Mouse (Mus musculus) layer of hippocampus, adult 11-12 months (tissue): Measurements from ENCODE around the gene Trim27.
A peak's percentile ranks its signal among the peaks of the same experiment; 100 is the strongest.

Source experiments
- DNase-seq: peaks from one replicate; pipeline ENCODE4 v3.0.0; 2022; ENCODE audit warnings: low spot score

Trim27 gene

DNA sequence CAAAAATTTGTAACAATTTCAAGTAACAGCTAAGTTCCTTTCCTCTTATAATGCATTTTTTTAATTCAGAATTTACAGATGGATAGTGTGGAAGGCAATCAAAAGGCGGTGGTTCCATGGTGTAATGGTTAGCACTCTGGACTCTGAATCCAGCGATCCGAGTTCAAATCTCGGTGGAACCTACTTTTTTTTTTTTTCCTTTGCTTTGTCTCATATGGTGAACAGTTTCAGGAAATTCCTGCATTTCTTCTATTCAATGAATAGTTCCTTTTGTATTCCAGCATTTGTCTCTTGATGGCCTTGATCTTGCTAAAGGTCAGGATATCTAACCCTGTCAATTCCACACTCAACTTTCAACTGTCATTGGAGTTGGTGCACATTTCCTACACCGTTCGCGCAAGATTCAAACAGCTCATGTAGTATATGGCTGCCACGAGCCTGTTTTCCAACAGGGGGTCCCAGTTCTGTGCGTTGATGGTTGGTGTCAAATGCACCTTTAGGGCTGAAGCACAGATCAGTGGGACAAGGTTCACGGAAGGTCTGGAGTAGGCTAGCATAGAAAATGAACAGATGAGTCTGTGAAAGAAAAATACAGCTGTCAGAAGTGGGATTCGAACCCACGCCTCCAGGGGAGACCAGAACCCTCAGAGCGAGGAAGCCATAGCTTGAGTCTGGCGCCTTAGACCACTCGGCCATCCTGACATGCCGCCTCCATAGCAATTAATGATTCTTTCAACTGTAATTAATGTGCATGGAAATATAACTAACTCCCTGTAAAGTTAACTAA, 6.8 kb upstream of the Trim27 start:
- DNase-seq = peak; percentile 75

DNA sequence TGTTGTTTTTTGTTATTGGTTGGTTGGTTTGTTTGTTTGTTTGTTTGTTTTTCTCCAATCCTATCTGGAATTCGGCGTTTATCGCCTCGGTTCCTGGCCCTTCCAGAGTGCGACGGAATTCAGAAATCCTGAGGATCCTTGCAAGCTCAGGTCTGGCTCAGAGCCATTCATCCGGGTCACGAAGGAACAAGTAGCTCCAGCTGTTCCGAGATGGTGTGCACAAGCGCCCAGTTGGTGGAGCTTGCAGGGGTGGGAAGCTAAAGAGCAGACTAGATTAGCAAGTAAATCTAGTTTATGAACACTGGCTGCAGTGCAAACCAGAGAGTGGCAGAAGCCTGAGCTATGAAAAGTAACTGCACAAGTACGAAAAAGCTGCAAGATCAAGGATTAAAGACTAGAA, 6.2 kb upstream of the Trim27 start:
- DNase-seq = peak; percentile 68

DNA sequence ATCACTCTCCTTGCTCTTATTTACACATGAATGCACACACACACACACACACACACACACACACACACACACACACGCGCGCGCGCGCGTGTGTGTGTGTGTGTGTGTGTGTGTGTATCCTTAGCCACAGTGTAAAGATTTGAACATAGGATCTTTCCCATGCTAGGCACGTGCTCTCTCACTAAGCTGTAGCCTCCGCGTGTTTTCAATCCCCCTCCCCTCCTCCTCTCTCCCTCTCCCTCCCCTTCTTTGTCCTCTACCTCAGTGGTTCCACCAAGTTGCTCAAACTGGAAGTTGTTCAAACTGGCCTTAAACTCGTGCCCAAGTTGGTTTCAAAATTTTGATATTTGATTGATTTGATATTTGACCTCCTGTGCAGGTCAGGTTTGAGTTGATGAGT, 2.5 kb upstream of the Trim27 start:
- DNase-seq = no peak

DNA sequence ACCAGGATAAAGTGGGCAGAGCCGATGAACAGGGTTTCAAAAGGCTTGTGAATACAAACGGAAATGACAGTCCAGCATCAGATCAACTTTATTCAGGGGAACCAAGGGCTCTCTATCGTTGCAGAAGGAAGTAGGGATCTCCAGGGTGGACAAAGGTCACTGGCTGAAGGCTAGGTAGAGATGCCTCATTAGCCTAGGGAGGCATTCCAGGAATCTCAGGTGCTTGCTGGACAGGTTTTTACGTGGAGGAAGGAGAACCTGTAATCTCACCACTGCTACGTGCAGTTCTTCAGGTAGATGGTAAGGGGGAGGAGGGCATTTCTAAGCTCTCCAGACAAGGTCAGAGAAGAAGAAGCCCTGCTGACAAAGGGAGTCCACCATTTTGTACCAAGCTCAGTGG, 1.6 kb upstream of the Trim27 start:
- DNase-seq = no peak

DNA sequence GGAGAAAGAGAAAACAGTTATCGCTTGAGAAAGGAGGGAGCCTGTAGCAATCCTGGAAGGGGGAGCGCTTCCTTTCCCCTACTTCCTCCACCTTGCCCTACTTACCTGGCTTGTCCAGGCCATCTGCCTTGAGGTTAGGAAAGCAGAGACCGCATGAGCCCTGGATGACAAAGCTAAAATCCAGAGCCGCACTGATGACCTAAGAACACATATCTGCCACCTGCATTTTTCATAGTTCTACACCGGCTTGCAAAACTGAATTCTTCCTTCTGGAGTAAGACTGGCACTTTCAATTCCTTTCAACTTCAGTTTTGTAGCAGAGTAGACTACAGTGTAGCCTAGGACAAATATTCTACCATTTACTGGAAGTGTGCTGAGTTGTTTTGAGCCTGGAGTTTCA, 881 bp upstream of the Trim27 start:
- no peak for DNase-seq

DNA sequence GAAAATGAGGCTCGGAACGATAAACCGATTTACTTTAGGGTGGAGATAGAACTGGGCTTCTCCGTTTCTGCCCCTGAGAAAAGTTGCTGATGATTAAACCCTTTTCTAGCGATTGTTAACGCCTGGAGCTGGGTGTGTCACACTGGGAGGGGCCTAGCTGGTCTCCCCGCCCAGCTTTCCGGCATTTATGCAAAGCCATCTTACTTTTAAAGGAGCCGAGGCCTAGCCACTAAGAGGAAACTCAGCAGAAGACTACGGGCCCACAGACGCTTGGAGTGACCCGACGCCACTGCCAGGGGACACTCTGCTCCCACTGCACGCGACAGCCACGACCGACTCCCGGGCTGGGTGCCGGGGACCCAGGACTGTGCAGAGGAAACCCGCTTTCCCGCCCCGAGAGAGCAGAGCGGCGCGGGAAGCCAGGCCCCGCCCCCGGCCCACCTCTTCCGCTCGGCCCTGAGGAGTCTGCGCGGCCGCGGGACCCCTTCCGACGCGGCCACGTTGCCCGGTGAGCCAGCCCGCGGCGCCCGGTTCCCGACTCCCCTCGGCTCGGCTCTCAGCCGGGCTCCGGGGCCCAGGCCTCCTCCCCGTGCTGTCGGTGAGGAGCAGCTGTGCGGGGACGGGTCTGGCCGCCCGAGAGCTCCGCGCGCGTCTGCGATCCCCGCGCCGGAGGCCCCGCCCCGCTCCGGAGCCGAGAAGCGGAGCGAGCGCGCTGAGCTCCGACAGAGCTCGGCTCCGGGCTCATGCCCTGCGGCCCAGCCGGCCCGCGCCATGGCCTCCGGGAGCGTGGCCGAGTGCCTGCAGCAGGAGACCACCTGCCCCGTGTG, 692 bp downstream of the Trim27 start:
- peak; percentile 87 for DNase-seq

DNA sequence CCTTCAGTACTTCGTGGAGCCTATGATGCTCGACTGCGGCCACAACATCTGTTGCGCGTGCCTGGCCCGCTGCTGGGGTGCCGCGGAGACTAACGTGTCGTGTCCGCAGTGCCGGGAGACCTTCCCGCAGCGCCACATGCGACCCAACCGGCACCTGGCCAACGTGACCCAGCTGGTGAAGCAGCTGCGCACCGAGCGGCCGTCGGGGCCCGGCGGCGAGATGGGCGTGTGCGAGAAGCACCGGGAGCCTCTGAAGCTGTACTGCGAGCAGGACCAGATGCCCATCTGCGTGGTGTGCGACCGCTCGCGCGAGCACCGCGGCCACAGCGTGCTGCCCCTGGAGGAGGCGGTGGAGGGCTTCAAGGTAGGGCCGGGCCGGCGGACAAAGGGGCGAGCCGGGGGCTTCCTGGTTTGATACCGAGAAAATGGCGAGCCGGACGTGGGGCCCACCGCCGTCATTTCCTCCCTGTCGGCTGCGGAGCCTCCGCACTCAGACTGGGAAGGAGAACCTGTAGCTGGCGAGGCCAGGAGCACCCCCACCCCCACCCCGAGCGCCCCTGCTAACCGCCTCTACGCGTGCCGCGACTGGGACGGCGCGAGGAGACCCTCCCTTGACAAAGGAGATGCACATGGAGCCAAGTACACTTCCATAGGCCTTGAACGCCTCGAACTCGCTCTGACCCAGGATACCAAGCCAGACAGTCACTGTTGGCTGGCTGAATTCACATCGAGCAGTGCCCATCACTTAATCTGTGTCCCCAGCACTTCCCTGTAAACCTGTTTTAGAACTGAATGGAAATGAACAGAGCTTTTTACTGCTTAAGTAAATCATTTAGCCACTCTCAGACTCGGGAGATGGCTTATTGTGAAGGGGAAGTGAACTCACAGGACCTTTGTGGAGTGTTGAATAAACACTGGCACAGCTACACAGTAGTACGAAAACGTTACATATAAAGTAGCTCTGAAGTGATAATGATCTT, 1.6 kb downstream of the Trim27 start:
- DNase-seq = no peak

DNA sequence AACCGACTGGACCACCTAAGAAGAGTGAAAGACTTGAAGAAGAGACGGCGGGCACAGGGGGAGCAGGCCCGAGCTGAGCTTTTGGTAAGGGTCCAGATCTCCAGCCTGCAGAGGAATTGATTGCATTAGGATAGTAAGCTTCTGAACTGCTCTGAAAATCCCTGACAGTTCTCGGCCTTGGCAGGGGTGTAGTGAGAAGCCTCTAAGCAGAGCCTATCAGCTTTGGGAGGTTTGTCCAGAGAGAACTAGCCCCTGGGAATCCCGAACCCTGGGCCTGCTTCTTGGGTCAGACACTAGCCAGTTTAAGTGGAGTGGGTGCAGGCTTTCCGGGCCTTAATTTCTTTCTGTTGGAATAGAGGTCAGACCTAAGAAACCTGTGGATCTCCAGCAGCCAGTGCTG, 2.8 kb downstream of the Trim27 start:
- no peak for DNase-seq

DNA sequence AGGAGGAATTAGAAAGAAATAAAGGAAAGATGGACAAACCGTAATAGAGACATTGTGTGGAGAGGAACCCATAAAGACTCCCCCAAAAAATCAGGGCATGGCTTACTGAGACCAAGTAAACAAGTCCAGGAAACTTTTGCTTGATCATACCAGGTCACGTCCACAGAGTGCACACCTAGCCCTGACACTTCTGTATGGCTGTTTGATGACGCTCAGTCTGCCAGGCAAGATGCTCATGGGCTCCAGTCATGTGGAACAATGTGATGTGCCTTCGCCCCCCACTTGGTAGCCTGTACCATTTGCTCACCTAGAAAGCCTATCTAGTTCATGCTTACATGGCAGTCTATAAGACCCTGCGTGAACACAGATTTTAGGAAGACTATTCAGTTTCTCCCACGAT, 3.8 kb downstream of the Trim27 start:
- no peak for DNase-seq

DNA sequence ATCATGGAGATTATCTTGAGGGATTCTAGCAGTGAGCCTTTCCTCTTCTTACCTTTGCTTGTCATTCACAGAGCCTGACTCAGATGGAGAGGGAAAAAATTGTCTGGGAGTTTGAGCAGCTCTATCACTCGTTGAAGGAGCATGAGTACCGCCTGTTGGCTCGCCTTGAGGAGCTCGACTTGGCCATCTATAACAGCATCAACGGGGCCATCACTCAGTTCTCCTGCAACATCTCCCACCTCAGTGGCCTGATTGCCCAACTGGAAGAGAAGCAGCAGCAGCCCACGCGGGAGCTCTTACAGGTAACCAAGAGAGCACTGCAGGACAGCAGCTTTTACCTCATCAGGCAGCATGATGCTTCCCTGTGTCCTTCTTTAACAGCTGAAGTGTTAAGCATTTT, 4.4 kb downstream of the Trim27 start:
- no peak for DNase-seq

DNA sequence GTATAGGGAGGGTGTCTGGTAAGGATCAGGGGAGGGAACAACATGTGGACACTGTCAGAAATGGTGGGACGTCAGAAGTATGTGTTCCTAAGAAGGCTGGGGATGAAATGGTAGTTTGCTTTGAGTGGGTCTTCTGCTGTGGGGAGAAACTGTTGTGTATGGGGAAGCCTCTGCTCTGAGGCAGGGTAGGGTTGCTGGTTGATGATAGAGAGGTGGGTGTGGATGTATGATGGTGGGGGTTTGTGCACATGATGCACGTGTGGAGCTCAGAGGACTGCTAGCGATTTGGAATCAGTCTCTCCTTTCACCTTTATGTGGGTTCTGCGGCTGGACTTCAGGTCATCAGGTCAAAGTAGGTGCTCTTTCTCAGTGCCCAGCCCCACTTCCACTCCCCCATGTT, 6.3 kb downstream of the Trim27 start:
- DNase-seq = no peak

DNA sequence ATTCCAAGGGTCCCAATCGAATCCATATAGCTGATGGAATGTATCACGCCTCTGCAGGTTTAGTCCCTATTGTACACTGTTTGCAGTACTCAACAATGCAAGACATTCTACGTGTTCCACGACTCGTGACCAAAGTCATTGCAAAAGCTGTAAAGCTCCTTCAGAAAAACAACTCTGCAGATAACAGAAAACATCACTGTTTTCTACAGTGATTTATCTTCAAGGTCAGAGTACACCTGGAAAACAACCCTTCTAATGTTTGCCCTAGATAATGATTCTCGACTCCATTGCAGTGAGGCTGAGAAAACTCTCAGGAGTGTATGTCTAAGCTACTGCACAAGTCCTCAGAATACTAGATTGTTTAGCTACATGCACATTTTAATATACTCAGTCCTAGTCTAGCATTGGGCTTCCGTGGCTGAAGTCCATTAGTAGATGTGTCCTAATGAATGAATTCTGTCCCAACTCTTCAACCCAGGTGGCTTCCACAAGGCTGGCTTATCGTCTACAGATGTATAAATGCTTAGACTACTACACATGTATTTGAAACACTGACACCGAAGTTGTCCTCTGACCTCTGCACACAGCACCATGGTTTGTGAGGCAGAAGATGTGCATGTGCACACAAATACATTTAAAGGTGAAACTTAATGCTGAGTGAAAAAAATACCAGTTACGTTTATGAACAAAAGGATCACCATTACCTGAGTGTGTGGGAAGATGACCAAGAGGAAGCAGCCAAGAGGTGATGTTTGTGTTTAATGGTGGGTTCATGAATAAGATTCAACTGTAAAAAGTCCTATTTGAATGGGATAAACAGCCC, 16.4 kb downstream of the Trim27 start:
- DNase-seq = no peak

DNA sequence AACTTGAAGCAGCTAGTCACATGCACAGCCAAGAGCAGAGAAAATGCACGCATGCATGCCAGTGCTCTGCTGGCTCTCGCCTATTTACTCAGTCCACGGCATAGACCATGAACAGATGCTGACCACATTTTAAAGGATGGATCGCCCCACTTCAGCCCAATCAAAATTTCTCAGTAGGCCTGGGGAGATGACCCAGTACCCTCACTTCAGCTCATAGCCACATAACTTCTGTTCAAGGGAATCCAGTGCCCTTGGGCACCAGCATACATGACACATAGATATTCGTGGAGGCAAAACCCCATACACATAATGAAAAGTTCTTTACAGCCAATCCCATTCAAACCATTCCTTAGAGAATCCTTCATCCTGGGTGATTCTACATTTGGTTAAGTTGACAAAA, 18.5 kb downstream of the Trim27 start:
- no peak for DNase-seq

DNA sequence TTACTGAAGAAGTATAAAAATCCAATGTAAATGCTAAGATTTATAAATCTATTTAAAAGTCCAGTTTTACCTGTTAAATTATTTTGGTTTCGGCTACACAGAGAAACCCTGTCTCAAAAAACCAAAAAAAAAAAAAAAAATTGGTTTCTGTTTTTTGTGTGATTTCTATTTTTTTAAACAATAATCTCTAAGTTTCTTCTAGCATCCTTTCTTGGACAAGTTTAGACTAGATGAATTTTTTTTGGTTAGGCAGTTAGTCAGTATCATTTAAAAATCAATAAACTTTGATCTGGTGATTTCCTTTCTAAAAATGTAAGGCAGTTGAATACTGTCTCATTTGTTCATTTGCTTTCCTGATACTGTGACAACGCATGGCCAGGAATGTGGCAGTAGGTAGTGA, 19.1 kb downstream of the Trim27 start:
- DNase-seq = no peak

DNA sequence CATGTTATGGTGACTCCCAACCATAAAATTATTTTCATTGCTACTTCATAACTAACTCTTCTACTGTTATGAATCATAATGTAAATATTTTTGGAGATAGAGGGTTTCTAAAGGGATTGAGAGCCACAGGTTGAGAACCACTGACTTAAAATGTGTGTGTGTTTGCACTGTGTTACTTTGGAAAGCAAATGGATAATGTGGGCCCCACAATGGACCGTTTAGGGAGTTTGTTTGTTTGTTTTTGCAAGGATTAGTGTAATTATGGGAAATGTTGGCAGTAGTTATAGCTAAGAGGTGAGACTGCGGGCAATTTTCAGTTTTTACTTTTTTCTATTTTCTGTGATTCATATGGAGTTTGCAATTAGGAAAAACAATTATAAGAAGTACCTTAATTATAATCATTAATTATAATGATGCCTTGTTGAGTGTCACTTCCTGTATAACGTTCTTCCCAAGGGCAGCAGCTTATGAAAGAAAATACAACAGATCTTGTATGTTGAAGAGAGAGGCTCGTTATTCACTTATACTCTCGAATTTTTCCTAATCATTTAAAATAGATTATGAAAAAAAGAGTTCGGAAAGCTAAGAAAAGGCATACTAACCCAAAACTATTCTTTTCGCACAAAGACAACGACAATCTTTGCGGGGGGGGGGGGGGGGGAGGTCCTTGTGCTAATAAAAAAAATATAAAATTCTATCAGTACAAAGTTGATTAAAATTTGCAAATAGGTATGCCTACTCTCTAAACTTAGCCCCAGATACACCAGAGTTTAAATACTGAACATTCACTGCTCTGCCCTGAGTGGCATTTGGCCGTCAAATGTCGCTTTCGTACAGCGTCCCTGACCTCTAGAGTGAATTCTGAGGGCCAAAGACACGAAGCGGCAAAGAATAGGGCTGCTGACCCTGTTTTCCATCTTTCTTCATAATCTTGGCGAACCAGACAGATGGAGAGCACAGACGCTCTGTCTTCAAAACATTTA, 20.1 kb downstream of the Trim27 start:
- DNase-seq = peak; percentile 15

DNA sequence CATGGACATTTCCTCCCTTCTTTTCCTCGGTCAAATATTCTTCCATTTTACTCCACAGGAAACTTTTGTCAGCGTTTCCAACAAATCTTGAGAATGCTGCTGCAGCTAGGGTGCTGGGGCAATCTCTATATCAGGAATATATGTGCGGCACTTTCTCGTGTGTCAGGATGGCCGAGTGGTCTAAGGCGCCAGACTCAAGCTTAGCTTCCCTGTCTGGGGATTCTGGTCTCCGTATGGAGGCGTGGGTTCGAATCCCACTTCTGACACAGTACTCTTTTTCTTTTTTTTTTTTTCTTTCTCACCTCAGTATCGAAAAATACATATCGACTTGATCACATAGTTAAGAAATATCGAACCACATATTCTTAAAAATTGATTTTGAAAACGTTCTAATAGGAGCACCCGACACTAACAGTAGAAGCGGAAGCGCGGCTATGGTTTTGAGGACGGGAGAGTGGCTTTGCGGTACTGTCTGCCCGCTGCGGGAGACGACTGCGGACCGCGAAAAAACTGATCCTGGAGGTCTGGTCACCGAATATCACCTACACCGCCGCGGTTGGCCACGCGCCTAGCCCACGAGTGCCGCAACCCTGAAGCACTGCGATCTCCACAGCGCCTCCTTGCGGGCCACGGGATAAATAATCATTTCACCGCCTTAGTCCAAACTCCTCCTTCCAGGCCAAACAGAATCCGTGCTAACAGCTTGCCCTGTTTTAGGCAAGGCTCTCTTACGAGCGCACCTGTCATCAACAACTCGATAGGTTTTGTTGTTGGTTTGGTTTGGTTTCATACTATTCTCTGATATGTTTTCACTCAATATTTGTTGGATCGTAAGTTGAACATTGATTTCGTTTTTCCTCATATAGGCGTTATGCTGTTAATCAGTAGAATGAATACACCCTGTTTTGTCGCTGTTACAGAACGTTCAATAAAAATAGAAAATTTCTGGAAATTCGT, 21.1 kb downstream of the Trim27 start:
- peak; percentile 95 for DNase-seq

DNA sequence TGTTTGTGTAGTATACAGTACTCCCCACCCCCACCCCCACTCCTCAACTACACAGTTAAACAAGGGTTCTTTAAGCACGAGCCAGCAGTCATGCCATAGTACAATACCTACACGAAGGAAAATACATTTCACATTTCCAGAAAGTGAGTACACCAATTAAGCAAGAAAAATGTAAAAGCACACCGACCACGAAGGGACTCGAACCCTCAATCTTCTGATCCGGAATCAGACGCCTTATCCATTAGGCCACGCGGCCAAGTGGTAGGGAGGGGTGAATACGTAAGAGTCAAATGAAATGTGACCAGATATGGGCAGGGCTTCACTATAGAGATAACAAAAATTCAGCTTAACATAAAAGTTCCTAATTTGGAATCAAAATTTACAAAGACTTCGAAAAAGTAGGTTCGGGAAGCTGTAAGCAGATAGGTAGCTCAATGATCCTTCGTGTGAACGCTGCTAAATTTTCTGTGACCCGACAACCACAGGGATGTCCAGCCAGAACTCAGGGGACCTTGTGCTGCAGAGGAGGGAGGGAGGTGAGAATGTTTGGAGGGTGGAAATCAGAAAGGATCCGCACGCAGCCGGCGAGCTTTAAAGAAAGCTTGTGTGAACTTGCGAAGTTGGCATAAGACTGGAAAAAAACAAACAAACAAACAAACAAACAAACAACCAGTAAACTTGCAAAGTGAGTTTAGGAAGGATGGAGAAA, 36.2 kb downstream of the Trim27 start:
- peak; percentile 83 for DNase-seq

DNA sequence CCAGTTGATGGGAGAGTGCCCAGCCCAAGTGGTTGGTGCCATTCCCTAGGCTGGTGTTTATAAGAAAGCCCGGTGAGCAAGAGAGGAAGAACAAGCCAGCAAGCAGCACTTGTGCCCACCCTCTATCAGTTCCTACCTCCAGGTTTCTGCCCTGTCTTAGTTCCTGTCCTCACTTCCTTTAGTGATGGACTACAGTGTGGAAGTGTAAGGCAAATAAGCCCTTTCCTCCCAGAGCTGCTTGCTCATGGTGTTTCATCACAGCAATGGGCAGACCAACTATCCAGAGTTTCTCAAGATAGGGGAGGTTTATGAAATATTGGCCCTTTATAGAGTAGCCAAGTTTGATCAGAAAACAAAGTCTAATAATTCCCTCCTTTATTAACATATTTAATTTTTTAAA, 37.5 kb downstream of the Trim27 start:
- no peak for DNase-seq
